Mouse (Mus musculus) lung, postnatal 25 days (tissue): ENCODE data around the gene Pdzd2.

Experiments used
- DNase-seq: peaks from one replicate; pipeline ENCODE4 v3.0.0; 2022; ENCODE audit warnings: low spot score

Pdzd2 gene

DNA sequence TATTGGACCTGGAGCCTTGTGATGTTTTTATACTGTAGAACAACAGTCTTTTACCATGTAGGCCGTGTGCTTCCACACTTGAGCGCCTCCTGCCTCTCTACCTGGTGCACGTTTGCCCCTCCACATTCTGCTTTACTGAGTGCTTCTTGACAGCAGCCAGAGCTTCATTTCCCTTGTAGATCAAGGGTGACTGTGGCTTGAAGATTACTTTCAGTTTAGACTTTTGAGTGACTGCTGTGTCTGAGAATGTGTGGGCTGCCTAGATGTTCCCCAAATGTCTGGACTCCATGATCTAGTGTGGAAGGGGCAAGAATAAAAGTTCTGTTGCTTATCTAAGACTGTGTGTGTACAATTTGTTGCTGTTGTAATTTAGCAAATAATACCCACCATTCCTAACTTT is 390.8 kb downstream of the Pdzd2 start:
- DNase-seq, result no peak

DNA sequence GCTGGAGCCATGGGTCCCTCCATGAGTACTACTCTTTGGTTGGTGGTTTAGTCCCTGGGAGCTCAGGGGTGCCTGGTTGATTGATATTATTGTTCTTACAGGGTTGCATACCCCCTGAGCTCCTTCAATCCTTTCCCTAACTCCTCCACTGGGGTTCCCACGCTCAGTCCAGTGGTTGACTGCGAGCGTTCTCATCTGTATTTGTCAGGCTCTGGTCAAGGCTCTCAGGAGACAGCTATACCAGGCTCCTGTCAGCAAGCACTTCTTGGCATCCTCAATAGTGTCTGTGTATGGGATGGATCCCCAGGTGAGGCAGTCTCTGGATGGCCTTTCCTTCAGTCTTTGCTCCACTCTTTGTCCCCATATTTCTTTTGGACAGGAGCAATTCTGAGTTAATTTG is 392.8 kb downstream of the Pdzd2 start:
- no peak for DNase-seq

DNA sequence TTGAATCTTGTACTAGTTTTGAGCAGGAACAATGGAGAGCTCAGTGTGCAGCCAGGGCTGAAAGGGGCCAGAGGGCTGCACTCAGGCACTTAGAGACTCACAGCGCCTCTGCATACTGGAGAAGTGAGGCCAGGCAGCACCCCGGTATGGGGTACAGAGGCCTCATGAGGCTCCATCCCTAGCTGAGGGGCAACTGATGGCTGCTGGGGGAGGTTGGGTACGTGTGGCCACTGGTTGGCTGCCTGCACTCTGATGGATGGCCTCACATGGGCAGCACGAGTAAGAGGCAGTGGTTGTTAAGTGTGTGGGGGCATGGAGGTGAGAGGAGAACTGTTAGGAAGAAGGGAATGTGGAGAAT is 398.3 kb downstream of the Pdzd2 start:
- DNase-seq, result no peak

DNA sequence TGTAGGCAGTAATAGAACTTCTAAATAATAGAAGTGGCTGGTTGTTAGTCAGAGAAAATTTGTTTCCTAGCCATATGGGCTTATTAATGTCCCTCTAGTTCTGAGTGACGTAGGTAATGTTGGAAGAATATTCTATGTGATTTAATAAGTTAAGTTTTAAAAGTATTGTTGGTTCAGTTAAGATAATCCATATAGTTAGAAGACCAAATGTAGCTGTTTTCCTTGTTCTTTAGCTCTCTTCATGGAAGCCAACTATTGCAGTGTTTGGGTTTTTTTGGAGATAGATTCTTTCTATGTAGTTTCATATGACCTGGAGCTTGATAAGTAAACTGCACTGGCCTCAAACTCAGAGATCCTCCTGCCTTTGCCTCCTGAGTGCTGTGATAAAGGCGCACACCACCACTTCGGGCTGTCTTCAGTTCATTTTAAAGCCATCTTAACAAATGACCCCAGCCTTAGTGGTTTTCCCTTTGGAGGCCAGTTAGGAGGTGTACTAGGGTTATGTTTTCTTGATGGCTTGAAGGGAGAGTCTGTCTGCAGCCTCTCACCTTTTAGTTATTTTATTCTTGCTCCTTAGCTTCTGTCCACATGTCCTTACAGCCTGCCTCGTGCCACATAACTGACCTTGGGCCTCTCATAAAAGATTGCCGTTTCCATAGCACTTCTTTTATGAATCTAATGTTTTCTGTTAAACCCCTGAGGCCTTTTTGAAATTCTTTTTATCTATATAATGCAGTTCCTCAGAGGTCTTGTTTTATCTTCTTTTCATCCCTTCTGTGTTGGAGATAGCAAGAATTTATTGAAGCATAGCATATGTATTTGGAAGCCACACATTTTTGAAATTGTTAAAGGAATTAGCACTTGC is 399.0 kb downstream of the Pdzd2 start:
- no peak for DNase-seq

DNA sequence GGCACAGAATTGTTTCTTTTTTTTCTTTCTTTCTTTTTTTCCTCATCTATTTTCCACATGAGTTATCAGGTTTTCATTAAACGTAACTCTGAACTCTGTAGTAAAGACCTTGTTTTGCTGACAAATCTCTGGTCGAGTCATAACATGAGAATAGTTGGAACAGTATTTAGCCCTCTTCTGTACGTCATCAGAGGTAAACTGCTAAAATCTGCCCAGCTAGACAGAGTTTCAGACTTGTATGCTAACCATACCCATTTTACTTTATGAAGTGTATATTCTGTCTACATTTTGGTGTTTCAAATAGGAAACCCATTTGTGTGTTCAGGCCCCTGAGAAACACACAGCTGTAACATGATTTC is 402.0 kb downstream of the Pdzd2 start:
- no peak for DNase-seq

DNA sequence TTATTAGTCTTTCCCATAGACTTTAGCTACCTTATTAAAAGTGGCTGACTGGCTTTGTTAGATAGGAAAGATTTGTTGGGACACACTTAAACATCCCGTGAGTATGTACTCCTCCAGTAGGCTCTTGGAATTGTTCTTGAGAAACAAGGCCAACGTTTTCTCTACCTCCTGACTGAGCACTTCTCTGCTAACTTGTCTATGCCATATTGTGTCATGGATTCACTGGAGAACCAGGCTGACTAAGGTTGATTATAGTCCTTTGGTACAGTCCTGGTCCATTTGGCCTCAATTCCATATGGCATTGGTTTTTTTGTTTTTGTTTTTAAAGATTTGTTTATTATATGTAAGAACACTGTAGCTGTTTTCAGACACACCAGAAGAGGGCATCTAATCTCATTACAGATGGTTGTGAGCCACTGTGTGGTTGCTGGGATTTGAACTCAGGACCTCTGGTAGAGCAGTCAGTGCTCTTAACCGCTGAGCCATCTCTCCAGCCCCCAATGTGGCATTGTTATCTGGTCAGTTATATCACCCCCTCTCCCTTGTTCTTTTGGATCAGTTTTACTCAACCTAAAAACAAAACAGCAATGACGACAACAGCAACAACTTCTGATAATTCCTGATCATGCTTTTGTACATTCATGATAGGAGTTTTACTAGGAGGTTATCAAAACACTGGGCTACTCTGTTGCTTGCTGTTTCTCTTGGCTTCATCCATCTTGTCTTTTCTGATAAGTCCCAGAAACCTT is 402.5 kb downstream of the Pdzd2 start:
- no peak for DNase-seq

DNA sequence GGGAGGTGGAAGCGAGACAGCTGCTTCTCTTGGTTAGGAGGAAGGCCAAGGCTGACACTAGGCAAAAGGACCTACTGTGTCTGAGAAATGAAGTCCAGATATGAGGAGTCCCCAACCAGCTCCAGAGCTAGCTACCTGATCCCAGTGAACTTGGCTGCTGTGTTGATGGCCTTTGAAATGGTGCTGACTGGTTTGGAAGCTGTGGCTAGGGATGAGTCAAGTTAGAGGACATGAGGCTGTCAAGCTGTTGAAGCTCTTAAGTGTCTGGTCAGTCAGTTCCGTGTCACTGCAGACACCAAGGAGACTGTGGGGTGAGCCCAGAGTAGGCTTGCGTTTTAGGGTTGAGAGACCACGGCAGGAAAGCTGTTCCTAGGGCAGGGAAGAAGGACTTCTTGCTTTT is 405.3 kb downstream of the Pdzd2 start:
- no peak for DNase-seq

DNA sequence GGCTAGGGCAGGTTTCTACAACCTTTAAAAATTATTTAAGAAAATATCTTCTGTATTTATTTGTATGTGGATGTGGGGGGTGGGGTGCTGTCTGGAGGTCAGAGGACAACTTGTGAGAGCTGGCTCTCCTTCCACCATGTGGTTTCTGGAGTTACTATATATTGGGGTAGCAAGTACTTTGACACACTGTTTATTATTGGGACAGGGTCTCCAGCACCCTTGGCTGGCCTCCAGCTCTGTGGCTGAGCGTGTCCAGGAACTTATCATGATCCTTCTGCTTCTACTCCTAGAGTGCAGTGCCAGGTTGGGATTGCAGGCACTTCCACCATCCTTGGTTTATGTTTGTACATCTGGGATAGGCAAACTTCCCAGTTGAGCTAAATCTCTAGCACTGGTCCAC is 408.4 kb downstream of the Pdzd2 start:
- no peak for DNase-seq

DNA sequence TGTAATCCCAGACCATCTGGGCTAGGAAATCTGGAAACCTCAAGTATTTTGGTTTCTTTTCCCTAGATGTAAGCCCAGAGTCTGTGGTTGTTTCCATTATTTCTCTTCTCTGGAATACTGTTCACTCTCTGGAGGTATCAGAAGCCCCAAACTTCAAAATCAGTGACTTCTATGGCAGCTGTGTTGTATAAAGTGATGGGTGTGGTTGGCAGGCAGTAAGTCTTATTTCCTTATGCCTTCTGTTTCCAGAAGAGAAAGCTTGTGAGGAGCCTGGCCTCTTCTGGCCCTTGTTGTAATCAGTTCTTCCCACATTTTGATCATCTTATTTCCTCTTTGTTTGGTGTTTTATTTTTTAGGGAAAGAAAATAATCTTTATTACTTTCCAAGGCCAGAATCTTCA is 408.8 kb downstream of the Pdzd2 start:
- no peak for DNase-seq

DNA sequence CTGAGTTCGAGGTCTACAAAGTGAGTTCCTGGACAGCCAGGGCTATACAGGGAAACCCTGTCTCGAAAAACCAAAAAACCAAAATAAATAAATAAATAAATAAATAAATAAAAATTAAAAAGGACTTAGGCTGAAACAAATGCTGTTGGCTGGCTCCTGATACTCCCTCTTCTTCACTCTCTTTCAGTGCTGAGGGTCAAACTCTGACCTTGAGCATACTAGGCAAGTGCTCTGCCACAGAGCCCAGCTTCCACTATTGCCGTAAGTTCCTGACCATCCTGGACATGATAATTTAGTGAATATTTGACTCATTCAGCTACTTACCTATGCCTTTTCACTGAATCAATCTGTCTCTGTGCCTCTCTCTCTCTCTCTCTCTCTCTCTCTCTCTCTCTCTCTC is 409.3 kb downstream of the Pdzd2 start:
- no peak for DNase-seq

DNA sequence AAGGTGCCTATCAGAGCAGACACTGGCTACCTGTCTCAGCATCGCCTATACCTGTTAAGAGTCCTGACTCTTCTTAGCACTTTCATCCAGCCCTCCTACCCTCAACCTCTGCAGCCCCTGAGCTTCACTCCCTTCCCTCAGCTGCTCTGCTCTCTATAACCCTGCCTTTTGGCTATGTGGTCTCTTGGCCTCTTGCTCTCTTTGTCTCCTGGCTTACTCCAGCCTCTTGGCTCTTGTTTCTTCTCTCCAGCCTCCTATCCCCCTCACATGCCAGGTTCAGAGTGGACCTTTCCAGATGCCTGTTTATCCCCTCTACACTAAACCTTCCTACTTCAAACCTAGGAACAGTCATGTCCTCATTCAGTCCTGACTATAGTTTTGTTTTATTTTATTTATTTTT is 415.4 kb downstream of the Pdzd2 start:
- DNase-seq, result no peak

DNA sequence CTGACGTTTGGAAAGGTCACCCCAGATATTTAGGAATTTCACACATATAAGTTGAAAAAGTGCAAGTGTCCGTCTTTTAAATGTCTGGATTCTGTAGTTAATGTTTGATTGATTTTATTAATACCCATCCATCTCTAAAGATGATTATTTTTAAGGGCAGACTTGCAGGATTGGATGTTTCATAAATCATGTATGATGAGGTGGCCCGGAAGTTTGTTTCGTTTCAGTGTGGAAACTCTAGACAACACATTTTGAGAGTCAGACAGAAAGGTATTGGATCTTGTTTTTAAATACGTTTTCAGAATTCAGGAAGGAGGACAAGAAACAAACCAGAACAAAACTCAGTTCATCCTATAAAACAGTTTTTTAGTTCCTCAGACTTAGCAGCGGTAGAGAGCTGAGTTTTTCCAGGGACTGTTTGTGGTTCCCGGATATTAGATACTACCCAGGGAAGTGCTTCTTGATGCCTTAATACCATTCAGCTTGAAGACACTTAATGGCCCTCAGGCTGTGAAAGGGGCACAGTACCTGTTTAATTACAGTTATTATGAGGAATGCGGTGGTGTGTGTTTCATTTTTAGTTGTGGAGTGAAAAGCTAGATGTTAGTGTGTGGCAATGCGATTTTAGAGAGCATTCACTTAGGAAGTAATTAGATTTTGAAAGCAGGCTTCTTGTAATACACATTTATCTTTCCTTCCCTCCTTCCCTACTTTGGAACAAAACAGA is 416.9 kb downstream of the Pdzd2 start:
- no peak for DNase-seq

DNA sequence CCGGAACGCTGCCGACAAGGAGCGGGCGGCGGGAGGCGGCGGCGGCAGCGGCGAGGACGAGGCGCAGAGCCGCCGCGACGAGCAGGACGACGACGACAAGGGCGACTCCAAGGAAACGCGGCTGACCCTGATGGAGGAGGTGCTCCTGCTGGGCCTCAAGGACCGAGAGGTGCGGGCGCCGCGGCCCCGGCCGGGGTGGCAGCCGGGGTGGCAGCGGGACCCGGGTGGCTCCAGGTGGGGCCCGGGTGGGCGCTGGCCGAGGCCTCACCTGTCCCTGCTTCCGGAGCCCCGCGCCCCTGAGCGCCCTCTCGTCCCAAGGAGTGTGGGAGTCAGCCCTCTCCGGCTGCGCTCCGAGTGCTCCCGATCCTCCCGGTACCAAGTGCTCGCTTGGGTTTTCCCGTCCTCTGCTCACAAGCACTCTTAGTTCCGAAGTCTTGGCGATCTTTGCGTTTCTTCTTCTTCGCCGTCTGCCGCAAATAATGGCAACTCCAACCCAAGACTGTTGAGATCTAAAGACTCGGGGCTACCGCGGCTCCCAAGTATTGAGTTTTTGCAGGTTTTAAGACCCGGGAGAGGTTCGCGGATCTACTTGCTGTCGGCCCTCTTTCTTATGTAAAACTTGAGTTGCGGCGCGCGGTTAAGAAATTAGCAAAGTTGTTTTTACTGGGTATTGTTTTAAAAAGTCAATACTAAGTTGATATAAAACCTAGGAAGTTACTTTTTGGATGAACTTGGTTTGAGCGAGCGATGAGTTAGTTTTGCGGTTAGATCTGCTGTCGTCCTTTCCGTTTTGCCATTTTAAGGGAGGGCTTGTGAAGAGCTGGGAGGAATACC is 417.7 kb downstream of the Pdzd2 start, which contains the start of gene 1810049J17Rik:
1810049J17Rik (minus strand) TSS at position 112 of the 834 bp plus-strand sequence.
- peak; percentile 30 for DNase-seq

DNA sequence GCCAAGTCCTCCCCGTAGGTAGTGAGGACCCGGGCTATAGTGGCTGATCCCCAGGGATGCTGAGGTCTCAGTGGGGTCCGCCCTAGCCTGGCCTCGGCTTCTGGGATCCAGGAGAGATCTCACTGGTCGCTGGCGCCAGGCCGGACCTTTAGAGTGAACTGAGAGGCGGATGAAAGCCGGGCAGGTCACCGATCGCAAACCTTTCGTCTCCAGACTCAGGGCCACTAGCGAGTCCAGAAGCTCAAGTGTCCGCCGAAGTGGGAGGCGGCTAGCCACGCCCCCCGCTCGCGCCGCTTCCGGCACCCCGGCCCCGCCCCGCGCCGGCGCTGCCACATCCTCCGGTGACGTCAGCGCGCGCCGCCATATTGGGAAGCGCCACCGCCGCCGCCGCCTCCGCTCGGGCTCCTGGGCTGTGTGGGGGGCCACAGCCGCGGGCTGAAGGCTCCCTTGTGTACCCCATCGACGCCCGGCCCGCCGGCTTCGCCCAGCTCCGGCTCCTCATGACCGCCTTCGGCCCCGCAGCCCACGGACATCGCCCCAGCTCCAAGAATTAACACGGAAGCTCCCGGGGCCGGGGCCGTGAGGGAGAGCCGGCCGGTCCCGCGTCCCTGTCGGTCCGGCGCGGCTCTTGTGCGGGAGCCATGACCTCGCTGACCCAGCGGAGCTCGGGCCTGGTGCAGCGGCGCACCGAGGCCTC is 418.5 kb downstream of the Pdzd2 start, which contains the start of gene Golph3:
Golph3 (plus strand) TSS at position 360 of the 697 bp plus-strand sequence.
- DNase-seq, result peak; percentile 94

DNA sequence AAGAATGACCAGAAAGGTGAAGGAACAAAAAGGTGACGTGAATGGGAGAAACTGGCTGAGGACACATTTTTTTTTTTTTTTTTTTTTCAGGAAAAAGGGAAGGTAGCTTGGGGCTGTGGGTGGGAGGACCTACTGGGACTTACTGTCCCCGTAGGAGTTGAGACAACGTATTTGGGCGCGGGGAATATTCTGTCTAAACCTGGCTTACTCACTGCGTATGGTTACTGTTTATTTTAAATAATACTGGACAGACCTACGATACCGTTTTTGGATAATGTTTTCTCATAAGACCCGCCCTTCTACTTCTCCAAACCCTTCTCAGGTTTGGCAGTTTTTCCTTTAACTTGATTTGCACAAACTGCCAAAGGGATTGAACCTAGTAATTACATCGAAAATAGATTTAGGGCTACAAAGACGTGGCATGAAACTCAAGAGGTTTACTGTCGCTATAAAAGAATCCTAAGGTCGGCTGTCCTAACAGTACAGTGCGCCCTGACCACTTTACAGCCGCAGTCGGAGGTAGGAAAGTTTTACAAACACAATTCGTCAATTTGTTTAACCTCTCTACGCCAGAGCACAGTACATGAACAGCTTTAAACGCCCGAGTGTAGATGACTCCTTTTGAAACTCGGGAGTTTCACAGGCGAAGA is 419.2 kb downstream of the Pdzd2 start:
- no peak for DNase-seq

DNA sequence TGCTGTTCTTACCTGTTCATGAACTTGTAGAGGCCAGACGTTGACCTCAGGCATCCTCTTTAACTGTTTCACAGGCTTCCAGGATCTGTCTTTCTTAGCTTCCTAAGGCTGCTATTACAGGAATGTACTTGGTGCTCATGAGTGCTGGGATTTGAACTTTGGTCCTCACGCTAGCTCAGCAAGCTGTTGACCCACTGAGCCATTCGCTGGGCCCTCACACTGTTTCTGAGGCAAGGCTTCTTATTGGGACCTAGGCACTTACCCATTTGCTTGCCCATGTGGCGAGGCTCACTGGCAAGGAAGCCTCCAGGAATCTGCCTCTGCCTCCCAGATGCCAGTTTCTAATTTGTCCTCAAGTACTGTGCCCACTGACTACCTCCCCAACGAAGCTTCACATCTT is 419.8 kb downstream of the Pdzd2 start:
- no peak for DNase-seq

DNA sequence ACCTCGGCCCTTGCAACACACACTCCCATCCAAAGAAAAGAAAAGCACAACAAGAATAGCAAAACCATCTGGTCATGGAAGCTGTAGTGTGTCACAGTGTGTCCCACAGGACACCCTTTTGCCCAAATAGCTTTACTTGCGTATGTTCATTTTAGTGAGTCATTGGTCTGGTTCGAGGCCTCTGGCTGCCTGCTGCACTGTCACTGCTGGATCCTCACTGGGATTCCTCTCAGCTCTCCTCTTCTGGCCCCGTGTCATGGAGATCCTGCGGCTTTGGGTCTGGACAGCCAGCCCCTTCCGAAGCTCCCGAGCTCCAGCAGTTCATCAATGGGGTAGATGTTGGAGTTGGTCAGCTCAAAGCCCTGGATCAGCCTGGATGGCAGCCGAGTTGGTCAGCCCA is 421.3 kb downstream of the Pdzd2 start:
- no peak for DNase-seq

DNA sequence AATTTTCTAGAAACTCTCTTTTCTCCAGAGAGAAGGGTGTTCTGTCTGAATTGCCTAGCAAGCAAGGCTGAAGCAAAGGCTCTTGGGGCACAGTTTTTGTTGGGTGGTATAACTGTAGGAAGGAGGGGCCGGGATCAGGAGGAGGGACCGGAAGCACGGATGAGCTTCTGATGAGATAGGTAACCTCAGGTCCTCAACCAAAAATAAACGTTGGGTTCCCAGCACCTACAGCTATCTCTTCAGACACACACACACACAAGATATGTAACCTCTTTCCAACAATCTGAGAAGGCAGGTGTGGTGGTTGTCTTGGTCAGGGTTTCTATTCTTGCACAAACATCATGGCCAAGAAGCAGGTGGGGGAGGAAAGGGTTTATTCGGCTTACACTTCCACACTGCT is 422.4 kb downstream of the Pdzd2 start:
- no peak for DNase-seq

DNA sequence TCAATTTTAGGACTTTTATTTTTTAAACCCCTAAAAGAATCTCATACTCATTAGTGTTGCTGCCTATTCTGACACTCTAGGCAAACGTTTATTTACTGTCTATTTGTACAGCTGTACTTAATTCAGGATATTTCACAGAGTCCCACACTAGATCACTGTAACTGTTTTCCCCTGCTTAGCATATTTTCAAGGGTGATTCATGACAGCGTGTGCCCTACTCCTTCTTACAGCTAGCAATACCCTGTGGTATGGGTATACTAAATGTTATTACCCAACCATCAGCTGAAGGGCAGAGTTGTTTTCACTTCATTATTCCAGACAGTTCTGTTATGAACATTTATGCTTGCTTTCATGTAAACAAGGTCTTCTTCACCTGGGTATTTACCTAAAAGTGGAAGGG is 423.7 kb downstream of the Pdzd2 start:
- DNase-seq, result no peak

DNA sequence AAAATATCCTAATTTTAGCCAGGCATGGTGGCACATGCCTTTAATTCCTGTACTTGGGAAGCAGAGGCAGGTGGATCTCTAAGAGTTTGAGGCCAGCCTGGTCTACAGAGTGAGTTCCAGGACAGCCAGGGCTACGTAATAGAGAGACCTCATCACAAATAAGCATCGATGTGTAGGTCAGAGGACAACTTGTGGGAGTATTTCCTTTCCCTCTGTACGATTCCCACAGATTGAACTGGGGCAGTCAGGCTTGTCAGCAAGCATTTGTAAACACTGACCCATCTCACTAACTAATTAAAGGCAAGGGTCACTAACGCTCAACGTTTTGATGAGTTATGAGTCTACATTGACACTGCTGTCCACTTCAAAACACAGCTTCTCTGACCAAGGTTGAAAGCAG is 425.1 kb downstream of the Pdzd2 start:
- DNase-seq, result no peak

DNA sequence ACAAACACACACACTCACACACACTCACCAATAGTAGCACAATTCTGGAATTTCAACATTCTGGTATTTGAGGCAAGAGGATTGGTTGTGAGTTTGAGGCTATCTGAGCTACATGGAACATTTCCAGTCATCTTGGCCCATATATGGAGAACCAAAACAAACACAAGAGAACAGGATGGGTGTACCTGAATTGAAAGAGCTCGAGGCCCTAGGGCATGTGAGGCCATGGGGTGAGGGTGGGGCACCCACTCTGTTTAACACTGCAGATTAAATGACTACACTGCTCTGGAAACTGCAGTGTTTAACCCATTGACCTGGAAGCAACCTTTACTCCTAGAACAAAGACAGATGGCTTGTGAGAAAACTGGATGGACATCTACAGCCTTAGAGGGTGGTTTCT is 426.5 kb downstream of the Pdzd2 start:
- peak; percentile 54 for DNase-seq
